Mouse (Mus musculus) E14TG2a.4 (cell line): Measurements from ENCODE around the gene Nfkbil1.

Experiments used
- H3K27me3 ChIP-seq: 2 replicates; pipeline ENCODE4 v1.6.1; 2014; ENCODE audit warnings: low read length, control low read depth; ENCODE audit not compliant: insufficient read depth
- H3K36me3 ChIP-seq: 2 replicates; pipeline ENCODE4 v1.6.1; 2014; ENCODE audit warnings: low read length, control low read depth; ENCODE audit not compliant: insufficient read depth
- H3K4me1 ChIP-seq: replicated peaks from 2 replicates; pipeline ENCODE4 v1.6.1; 2014; ENCODE audit warnings: low read depth, low read length, control low read depth
- H3K4me3 ChIP-seq: replicated peaks from 2 replicates; pipeline ENCODE4 v1.5.1; 2014; ENCODE audit warnings: mild to moderate bottlenecking, low read length
- H3K9me3 ChIP-seq: 2 replicates; pipeline ENCODE4 v1.6.1; 2014; ENCODE audit warnings: low read length, control low read depth
- CTCF ChIP-seq: conservative IDR thresholded peaks from 2 replicates; pipeline ENCODE4 v1.5.1; 2014; ENCODE audit warnings: low read length
- NANOG ChIP-seq: IDR thresholded peaks from 2 replicates; pipeline ENCODE4 v1.6.1; 2014; ENCODE audit warnings: borderline replicate concordance, low read length, mixed read lengths
- POU5F1 ChIP-seq: IDR thresholded peaks from 2 replicates; pipeline ENCODE4 v1.6.1; 2014; ENCODE audit warnings: low read length, borderline replicate concordance

Gene Nfkbil1

DNA sequence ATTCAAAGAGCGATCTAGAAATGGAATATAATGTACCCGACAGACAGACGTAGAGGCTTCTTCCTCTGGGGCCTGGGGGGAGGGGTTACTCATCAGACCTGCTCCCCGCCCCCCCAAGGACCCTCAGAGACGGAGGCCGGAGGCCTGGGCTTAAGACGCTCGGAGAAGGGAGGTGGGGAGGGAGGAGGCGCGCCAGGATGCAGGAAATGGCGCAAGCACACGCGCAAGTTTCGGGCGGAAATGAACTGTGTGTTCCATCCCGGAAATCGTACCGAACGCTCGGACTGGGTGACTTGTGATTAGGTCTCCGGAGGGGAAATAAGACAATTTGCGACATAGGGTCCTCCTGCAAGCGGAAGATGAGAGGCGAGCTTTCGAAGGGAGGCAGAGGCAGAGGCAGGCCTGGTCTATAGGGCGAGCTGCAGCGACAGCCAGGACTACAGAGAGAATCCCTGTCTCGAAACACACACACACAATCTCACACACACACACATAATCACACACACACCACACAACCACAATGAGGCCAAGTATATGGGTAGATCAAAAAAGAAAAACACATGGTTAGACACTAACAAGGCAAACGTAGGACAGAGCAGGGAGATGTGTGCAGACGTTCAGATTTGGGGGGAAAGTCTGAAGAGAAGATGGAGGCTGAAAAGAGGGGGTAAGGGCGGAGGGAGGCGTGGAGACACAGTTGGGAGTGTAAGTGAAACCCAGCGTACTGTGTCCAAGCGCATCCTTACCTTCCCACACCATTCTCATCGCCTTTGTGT is at the start of gene Nfkbil1:
Gene Nfkbil1, minus strand, starts transcription at position 179 of the 776 bp plus-strand sequence.
- H3K36me3 ChIP-seq: peaks cover 26% of the 10 kb centered on the region
- no peak for TF ChIP-seq CTCF
- no peak for TF ChIP-seq POU5F1
- TF ChIP-seq NANOG: no peak
- H3K9me3 ChIP-seq: no peaks in the 10 kb centered on the region
- peak within 1 kb of the TSS; percentile 85 for H3K4me3 ChIP-seq
- H3K27me3 ChIP-seq: peaks cover 11% of the 10 kb centered on the region
- H3K4me1 ChIP-seq: peaks cover 49% of the 10 kb centered on the region

DNA sequence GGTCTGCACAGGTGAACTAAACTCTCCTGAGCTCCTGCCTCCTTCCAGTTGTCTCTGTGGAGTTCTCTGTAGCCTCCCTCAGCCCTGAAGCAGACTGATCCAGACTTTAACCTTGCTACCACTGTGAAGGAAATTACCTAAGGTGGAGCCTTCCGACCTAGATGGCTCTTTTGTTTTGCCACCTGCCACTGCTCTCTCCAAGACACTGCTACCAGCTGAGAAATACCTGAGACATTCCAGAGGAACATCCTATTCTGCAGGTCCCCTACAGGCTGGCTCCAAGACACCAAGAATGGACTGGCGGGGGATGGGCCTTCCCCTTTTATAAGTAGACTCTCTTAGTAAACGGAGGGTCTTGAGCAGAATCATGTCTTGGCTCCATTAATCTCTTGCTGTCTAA is 44.7 kb upstream of the Nfkbil1 start:
- Histone ChIP-seq H3K4me1 (peaks cover 24% of the 10 kb centered on the region), H3K36me3 (no peaks in the 10 kb centered on the region), H3K27me3 (peaks cover 13% of the 10 kb centered on the region), H3K9me3 (peaks cover 28% of the 10 kb centered on the region), H3K4me3 (no peak overlapping the region)
- TF ChIP-seq CTCF (no peak), NANOG (no peak), POU5F1 (no peak)

DNA sequence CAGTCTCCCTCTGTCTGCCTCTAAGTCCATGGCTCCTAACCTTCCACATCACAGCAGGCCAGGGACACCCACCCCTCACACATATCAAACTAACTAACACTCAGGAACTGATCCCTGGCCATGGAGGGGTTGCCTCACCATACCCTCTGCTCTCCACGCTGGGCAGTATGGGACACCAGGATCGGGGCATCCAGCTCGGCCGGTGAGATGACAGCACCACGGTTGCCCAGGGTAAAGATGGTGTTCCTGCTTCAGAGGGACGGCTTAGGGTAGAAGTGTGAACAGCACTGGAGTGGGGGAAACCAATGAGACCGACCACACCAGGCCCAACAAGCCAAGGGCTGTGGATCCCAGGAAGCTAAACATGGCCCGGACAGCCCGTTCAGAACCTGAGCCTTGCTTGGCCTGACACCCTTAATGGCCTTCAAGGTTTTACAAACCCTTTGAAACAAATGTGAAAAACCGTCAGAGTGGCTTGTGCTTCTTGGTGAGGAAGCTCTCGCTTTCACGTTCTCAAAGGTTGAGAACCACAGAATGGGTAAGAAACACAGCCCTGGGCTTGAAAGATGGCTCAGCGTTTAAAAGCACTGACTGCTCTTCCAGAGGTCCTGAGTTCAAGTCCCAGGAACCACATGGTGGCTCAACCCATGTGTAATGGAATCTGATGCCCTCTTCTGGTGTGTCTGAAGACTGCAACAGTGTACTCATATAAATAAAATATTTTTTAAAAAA is 43.5 kb upstream of the Nfkbil1 start:
- Histone ChIP-seq H3K9me3 (peaks cover 28% of the 10 kb centered on the region), H3K36me3 (no peaks in the 10 kb centered on the region), H3K4me1 (peaks cover 27% of the 10 kb centered on the region), H3K4me3 (no peak overlapping the region), H3K27me3 (peaks cover 13% of the 10 kb centered on the region)
- TF ChIP-seq NANOG (no peak), POU5F1 (no peak), CTCF (no peak)

DNA sequence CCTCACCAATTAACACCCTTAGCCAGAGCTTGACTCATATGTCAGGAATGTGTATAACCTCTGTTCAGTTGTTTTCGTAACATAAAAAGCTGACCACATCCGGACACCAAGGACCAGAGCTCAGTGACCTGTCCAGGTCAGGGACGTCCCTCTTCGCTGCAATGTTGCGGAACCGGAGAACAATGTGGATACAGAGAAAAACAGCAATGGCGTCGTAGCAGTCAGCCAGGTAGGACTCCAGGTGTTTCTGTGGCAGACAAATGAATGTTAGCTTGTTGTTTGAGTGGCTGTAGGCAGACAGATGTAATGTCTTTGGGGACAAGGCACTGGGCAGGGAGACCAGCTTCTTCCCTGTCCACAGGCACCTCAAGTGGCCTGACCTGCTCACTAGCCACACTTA is 42.5 kb upstream of the Nfkbil1 start:
- Histone ChIP-seq H3K36me3 (no peaks in the 10 kb centered on the region), H3K4me3 (no peak overlapping the region), H3K27me3 (peaks cover 13% of the 10 kb centered on the region), H3K9me3 (peaks cover 28% of the 10 kb centered on the region), H3K4me1 (peaks cover 27% of the 10 kb centered on the region)
- TF ChIP-seq NANOG: no peak
- no peak for TF ChIP-seq POU5F1
- TF ChIP-seq CTCF: no peak

DNA sequence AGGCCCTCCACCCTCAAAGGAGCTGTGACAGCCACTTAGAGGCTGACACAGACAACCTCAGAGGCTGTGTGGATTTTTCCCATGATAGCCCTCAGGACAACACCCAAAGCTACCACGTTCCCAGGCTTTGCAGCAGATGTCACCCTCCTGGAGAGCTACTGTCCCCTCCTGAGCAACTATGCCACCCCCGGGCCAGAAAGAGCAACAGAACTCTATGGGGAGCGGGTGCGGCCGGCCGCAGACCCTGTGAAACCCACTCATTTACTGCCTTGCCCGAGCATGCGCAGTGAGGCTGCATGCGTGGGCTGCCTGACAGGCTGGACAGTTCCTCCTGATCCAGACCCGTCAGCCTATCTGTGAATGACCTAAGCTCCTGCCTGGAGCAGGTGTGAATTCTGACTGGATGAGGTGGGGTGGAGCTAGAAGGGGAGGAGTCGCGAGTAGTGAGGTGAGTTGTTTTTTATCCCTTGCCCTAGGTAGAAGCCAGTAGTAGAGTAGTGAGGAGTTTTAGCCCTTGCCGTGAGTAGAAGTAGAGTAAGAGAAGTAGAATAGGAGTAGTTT is 40.8 kb upstream of the Nfkbil1 start:
- Histone ChIP-seq H3K36me3 (no peaks in the 10 kb centered on the region), H3K4me1 (peaks cover 27% of the 10 kb centered on the region), H3K27me3 (peaks cover 13% of the 10 kb centered on the region), H3K9me3 (peaks cover 11% of the 10 kb centered on the region), H3K4me3 (no peak overlapping the region)
- TF ChIP-seq CTCF: no peak
- TF ChIP-seq POU5F1: no peak
- no peak for TF ChIP-seq NANOG

DNA sequence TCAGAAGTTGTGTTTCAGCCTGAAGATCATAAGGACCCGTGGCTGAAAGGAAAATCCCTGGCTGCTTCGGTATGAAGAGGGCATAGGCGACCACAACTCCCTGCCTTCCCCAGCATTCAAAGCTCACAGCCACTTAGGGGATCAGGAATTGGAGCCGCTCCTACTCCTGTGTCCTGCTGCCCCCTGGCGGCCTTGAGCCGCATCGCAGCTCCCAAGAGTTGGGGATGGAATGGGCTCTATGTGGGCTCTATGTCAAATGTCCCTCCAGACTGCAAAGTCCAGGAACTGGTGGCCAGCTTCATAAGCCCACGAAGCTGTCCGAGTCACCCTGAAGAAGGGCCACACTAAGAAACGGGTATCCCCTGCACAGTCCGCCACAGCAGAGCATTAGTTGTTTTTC is 39.2 kb upstream of the Nfkbil1 start:
- Histone ChIP-seq H3K27me3 (peaks cover 13% of the 10 kb centered on the region), H3K4me1 (peaks cover 18% of the 10 kb centered on the region), H3K9me3 (no peaks in the 10 kb centered on the region), H3K36me3 (no peaks in the 10 kb centered on the region), H3K4me3 (no peak overlapping the region)
- TF ChIP-seq CTCF (peak; percentile 94), POU5F1 (no peak), NANOG (no peak)

DNA sequence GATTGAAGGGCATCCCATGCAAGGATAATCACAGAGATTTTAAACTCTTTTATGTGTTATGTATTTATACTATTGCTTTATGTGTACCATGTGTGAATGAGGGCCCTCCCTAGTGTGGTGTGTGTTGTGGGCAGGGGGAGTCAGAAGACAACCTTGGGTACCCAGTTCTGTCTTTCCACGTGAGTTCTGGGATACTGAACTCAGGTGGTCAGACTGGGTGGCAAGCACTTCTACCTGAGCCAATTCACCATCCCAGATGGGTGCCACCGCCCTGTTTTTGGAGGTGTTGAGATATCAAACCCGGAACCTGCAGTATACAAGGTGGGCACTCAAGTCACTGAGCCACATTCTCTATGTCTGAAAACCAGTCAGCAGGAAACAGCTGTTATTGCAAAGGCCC is 36.7 kb upstream of the Nfkbil1 start:
- Histone ChIP-seq H3K4me1 (peaks cover 13% of the 10 kb centered on the region), H3K9me3 (no peaks in the 10 kb centered on the region), H3K36me3 (no peaks in the 10 kb centered on the region), H3K27me3 (peaks cover 20% of the 10 kb centered on the region), H3K4me3 (no peak overlapping the region)
- TF ChIP-seq POU5F1 (no peak), CTCF (no peak), NANOG (no peak)

DNA sequence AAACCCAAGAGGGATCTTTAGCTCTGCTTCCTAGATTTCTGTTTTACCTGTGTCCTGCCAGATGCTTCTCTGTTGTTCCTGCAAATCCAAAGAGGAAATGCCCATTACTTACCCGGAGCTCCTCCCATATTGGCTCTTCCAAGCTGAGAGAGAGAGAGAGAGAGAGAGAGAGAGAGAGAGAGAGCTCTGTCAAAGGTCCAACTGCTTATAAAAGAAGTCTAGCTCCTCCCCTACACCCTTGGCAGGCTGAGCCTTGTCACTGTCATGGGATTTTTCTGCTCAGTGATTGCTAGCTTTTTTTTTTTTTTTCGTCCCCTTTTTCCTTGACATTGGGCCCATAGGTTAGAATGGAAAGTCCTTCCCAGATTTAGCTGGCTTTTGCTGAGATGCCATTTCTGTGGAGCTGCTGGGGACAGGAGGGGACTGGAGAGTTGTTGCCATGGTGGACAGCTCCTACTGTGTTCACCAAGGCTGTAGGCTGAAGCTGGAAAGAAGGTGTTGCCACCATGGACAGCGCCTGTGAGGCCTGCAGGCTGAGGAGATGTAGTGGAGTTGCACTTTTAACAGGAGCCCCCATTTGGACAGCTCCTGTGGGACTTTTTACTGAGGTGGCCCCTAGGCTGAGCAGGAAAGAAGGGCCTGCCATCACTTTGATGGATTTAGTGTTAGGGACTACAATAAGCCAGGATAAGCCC is 34.2 kb upstream of the Nfkbil1 start:
- Histone ChIP-seq H3K36me3 (no peaks in the 10 kb centered on the region), H3K9me3 (no peaks in the 10 kb centered on the region), H3K4me3 (no peak overlapping the region), H3K4me1 (no peaks in the 10 kb centered on the region), H3K27me3 (peaks cover 35% of the 10 kb centered on the region)
- no peak for TF ChIP-seq POU5F1
- TF ChIP-seq CTCF: no peak
- no peak for TF ChIP-seq NANOG
